Mouse (Mus musculus): ENCODE measurements around the gene Plekha6. TPM values are rescaled to one million over a fixed set of nuclear protein-coding genes. Genes with fewer than 3 reads are reported as not detected.
A peak's percentile ranks its signal among the peaks of the same experiment; 100 is the strongest.

Gene Plekha6
- polyA plus RNA-seq, 1 experiment from 2014 or later, result 22.2 TPM

- H3K4me2 ChIP-seq (replicated peaks), result no peak overlapping the region
- H3K4me1 ChIP-seq (replicated peaks; ENCODE audit: control insufficient read depth, insufficient read depth, low read length), result peaks cover 5% of the 10 kb centered on the region
- no peak overlapping the region for H3K4me3 ChIP-seq (replicated peaks; ENCODE audit: low read length)
- H3K27ac ChIP-seq, result no peak overlapping the region
- H3K9ac ChIP-seq, result no peak overlapping the region
- no peak for DNase-seq (ENCODE audit: low spot score)
- ATAC-seq (ENCODE audit: low FRiP score), result no peak
- H3K36me3 ChIP-seq (replicated peaks; ENCODE audit: control insufficient read depth, insufficient read depth), result peaks cover 7% of the 10 kb centered on the region; the same call in 1 of the 2 replicates
- H3K9me3 ChIP-seq (ENCODE audit: control insufficient read depth, low read length), result no peaks in the 10 kb centered on the region
- H3K27me3 ChIP-seq (ENCODE audit: control insufficient read depth, insufficient read depth, low read length), result no peaks in the 10 kb centered on the region
- 52% methylated on average over 6 of the region's 6 CpGs for WGBS
Measured at GRCm38 (mm10) chr1:133239121-133239812, 75.3 kb downstream of the Plekha6 start.

GRCm38 (mm10) chr1:133239813-133240160, 75.8 kb downstream of the Plekha6 start:
- Histone ChIP-seq H3K4me3 (replicated peaks; ENCODE audit: low read length) (no peak overlapping the region), H3K27me3 (ENCODE audit: control insufficient read depth, insufficient read depth, low read length) (no peaks in the 10 kb centered on the region), H3K27ac (no peak overlapping the region), H3K4me2 (replicated peaks) (no peak overlapping the region), H3K9me3 (ENCODE audit: control insufficient read depth, low read length) (no peaks in the 10 kb centered on the region), H3K9ac (no peak overlapping the region), H3K36me3 (replicated peaks; ENCODE audit: control insufficient read depth, insufficient read depth) (peaks cover 7% of the 10 kb centered on the region; the same call in 1 of the 2 replicates), H3K4me1 (replicated peaks; ENCODE audit: control insufficient read depth, insufficient read depth, low read length) (peaks cover 10% of the 10 kb centered on the region)
- DNase-seq (ENCODE audit: low spot score) (no peak), ATAC-seq (ENCODE audit: low FRiP score) (no peak)
- WGBS, result 50% methylated on average over 6 of the region's 6 CpGs

- no peak overlapping the region for H3K27ac ChIP-seq
- H3K27me3 ChIP-seq (ENCODE audit: control insufficient read depth, insufficient read depth, low read length), result no peaks in the 10 kb centered on the region
- H3K4me2 ChIP-seq (replicated peaks), result no peak overlapping the region
- peaks cover 21% of the 10 kb centered on the region for H3K4me1 ChIP-seq (replicated peaks; ENCODE audit: control insufficient read depth, insufficient read depth, low read length)
- peaks cover 7% of the 10 kb centered on the region; the same call in 1 of the 2 replicates for H3K36me3 ChIP-seq (replicated peaks; ENCODE audit: control insufficient read depth, insufficient read depth)
- H3K9me3 ChIP-seq (ENCODE audit: control insufficient read depth, low read length), result no peaks in the 10 kb centered on the region
- no peak overlapping the region for H3K4me3 ChIP-seq (replicated peaks; ENCODE audit: low read length)
- DNase-seq (ENCODE audit: low spot score), result no peak
- ATAC-seq (ENCODE audit: low FRiP score), result no peak
- H3K9ac ChIP-seq, result no peak overlapping the region
- 65% methylated on average over 3 of the region's 3 CpGs for WGBS
Measured at GRCm38 (mm10) chr1:133240881-133241280, 76.9 kb downstream of the Plekha6 start.

GRCm38 (mm10) chr1:133244668-133245067, 80.7 kb downstream of the Plekha6 start:
- no peak overlapping the region for H3K4me2 ChIP-seq (replicated peaks)
- no peak overlapping the region for H3K9ac ChIP-seq
- 75% methylated on average over 7 of the region's 7 CpGs for WGBS
- no peak overlapping the region for H3K4me3 ChIP-seq (replicated peaks; ENCODE audit: low read length)
- ATAC-seq (ENCODE audit: low FRiP score) (no peak), DNase-seq (ENCODE audit: low spot score) (no peak)
- H3K36me3 ChIP-seq (replicated peaks; ENCODE audit: control insufficient read depth, insufficient read depth), result no peaks in the 10 kb centered on the region
- no peaks in the 10 kb centered on the region for H3K27me3 ChIP-seq (ENCODE audit: control insufficient read depth, insufficient read depth, low read length)
- H3K4me1 ChIP-seq (replicated peaks; ENCODE audit: control insufficient read depth, insufficient read depth, low read length), result peaks cover 30% of the 10 kb centered on the region
- no peaks in the 10 kb centered on the region for H3K9me3 ChIP-seq (ENCODE audit: control insufficient read depth, low read length)
- no peak overlapping the region for H3K27ac ChIP-seq

GRCm38 (mm10) chr1:133245690-133246619, 81.9 kb downstream of the Plekha6 start:
- Histone ChIP-seq H3K4me2 (replicated peaks) (peak overlapping the region; percentile 40), H3K4me1 (replicated peaks; ENCODE audit: control insufficient read depth, insufficient read depth, low read length) (peaks cover 34% of the 10 kb centered on the region), H3K27ac (peak overlapping the region; percentile 77), H3K27me3 (ENCODE audit: control insufficient read depth, insufficient read depth, low read length) (no peaks in the 10 kb centered on the region), H3K4me3 (replicated peaks; ENCODE audit: low read length) (peak overlapping the region; percentile 14; the same call in 1 of the 2 replicates), H3K36me3 (replicated peaks; ENCODE audit: control insufficient read depth, insufficient read depth) (no peaks in the 10 kb centered on the region), H3K9me3 (ENCODE audit: control insufficient read depth, low read length) (no peaks in the 10 kb centered on the region), H3K9ac (peak overlapping the region; percentile 34)
- DNase-seq (ENCODE audit: low spot score), result no peak
- 11% methylated on average over 12 of the region's 12 CpGs for WGBS
- ATAC-seq (ENCODE audit: low FRiP score), result peak; percentile 61; the same call in 1 of the 2 replicates

- no peak overlapping the region for H3K9ac ChIP-seq
- H3K4me1 ChIP-seq (replicated peaks; ENCODE audit: control insufficient read depth, insufficient read depth, low read length), result peaks cover 46% of the 10 kb centered on the region
- H3K27me3 ChIP-seq (ENCODE audit: control insufficient read depth, insufficient read depth, low read length), result no peaks in the 10 kb centered on the region
- ATAC-seq (ENCODE audit: low FRiP score), result no peak
- H3K4me3 ChIP-seq (replicated peaks; ENCODE audit: low read length), result no peak overlapping the region
- no peaks in the 10 kb centered on the region for H3K36me3 ChIP-seq (replicated peaks; ENCODE audit: control insufficient read depth, insufficient read depth)
- DNase-seq (ENCODE audit: low spot score), result no peak
- H3K27ac ChIP-seq, result no peak overlapping the region
- H3K9me3 ChIP-seq (ENCODE audit: control insufficient read depth, low read length), result no peaks in the 10 kb centered on the region
- 67% methylated on average over 5 of the region's 5 CpGs for WGBS
- H3K4me2 ChIP-seq (replicated peaks), result 0 out of 2 replicates have a peak overlapping the region, but pooled peaks have one; percentile 8
Measured at GRCm38 (mm10) chr1:133247189-133247588, 83.2 kb downstream of the Plekha6 start.

- Histone ChIP-seq H3K9me3 (ENCODE audit: control insufficient read depth, low read length) (no peaks in the 10 kb centered on the region), H3K9ac (no peak overlapping the region), H3K27me3 (ENCODE audit: control insufficient read depth, insufficient read depth, low read length) (no peaks in the 10 kb centered on the region), H3K4me2 (replicated peaks) (no peak overlapping the region), H3K4me3 (replicated peaks; ENCODE audit: low read length) (no peak overlapping the region), H3K36me3 (replicated peaks; ENCODE audit: control insufficient read depth, insufficient read depth) (no peaks in the 10 kb centered on the region), H3K27ac (no peak overlapping the region), H3K4me1 (replicated peaks; ENCODE audit: control insufficient read depth, insufficient read depth, low read length) (peaks cover 60% of the 10 kb centered on the region)
- no peak for ATAC-seq (ENCODE audit: low FRiP score)
- WGBS, result 84% methylated on average over 6 of the region's 6 CpGs
- no peak for DNase-seq (ENCODE audit: low spot score)
Measured at GRCm38 (mm10) chr1:133250761-133251160, 86.8 kb downstream of the Plekha6 start.

- WGBS, result 22% methylated on average over 5 of the region's 5 CpGs
- DNase-seq (ENCODE audit: low spot score), result no peak
- ATAC-seq (ENCODE audit: low FRiP score), result no peak
- Histone ChIP-seq H3K27me3 (ENCODE audit: control insufficient read depth, insufficient read depth, low read length) (no peaks in the 10 kb centered on the region), H3K27ac (no peak overlapping the region), H3K4me1 (replicated peaks; ENCODE audit: control insufficient read depth, insufficient read depth, low read length) (peaks cover 60% of the 10 kb centered on the region), H3K4me2 (replicated peaks) (no peak overlapping the region), H3K36me3 (replicated peaks; ENCODE audit: control insufficient read depth, insufficient read depth) (no peaks in the 10 kb centered on the region), H3K4me3 (replicated peaks; ENCODE audit: low read length) (no peak overlapping the region), H3K9ac (no peak overlapping the region), H3K9me3 (ENCODE audit: control insufficient read depth, low read length) (no peaks in the 10 kb centered on the region)
Measured at GRCm38 (mm10) chr1:133251625-133252034, 87.6 kb downstream of the Plekha6 start.

- Histone ChIP-seq H3K36me3 (replicated peaks; ENCODE audit: control insufficient read depth, insufficient read depth) (no peaks in the 10 kb centered on the region), H3K4me3 (replicated peaks; ENCODE audit: low read length) (no peak overlapping the region), H3K9me3 (ENCODE audit: control insufficient read depth, low read length) (no peaks in the 10 kb centered on the region), H3K4me2 (replicated peaks) (no peak overlapping the region), H3K9ac (no peak overlapping the region), H3K27me3 (ENCODE audit: control insufficient read depth, insufficient read depth, low read length) (no peaks in the 10 kb centered on the region), H3K27ac (no peak overlapping the region), H3K4me1 (replicated peaks; ENCODE audit: control insufficient read depth, insufficient read depth, low read length) (peaks cover 58% of the 10 kb centered on the region)
- DNase-seq (ENCODE audit: low spot score) (no peak), ATAC-seq (ENCODE audit: low FRiP score) (no peak)
- WGBS, result 81% methylated on average over 3 of the region's 3 CpGs
Measured at GRCm38 (mm10) chr1:133252251-133252650, 88.2 kb downstream of the Plekha6 start.

Measured in hindbrain, embryonic 14.5 days (tissue).